Mouse (Mus musculus) MEL-GATA-1-ER (cell line): ENCODE measurements around the gene Kcnmb3.
"Not testable (repeated sequence)": the region's sequence is repeated elsewhere in the genome, so short reads cannot be mapped to it uniquely, and the experiment has no call there.

Source experiments
- DNase-seq: peaks from one replicate; pipeline ENCODE4 v3.0.0-alpha.2; 2012; ENCODE audit warnings: low read depth; ENCODE audit errors: extremely low read depth

Gene Kcnmb3

DNA sequence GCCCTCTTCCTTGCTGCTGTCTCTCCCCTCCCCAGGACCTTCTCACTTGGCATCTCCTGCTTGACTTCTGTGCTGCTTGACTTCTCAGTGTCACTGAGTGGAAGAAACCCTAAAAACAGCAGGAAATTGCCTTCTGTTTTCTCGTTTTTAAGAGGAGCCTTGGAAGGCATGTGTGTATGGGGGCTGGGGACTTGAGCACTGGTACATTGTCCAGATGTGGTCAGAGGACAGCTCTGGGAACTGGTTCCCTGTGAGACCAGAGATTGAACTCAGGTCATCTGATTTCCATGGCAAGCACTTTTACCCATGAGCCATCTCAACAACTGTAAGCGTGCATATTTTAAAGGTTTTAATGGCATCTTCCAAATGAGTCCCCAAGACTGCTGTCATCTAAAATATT lies 58.0 kb downstream of the Kcnmb3 start:
- no peak for DNase-seq

DNA sequence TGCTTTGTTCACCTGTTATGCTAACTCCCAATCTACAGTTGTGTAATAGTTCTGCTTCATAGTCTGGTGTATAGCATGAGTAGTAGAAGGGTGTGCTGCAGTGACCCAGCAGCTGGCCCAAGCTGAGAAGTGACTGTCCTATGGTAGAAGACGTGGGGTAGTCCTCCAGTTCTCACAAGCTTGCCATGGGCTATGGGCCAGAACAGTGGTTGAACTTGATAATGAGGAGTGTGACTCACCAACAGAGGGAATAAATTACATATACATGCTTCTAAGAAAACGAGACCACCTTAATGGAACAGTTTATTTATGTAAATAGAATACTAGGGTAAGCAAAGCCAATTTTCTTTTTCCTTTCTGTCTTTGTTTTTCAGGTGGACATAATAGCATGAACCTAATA lies 61.6 kb downstream of the Kcnmb3 start:
- no peak for DNase-seq

DNA sequence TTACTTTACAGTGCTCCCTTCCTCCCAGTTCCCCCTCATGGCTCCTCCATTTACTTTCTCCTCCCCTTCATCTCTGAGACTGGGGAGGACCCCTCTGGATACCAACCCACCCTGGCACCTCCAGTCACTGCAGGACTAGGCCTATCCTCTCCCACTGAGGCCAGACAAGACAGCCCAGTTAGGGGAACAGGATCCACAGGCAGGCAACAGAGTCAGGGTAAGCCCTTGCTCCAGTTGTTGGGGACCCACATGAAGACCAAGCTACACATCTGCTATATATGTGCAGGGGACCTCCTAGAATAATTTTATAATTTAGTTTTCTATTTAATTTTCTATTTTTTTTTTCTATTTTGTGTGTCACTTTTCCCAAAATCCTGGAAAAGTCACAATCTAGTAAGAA lies 62.7 kb downstream of the Kcnmb3 start:
- DNase-seq, result not testable (repeated sequence)

DNA sequence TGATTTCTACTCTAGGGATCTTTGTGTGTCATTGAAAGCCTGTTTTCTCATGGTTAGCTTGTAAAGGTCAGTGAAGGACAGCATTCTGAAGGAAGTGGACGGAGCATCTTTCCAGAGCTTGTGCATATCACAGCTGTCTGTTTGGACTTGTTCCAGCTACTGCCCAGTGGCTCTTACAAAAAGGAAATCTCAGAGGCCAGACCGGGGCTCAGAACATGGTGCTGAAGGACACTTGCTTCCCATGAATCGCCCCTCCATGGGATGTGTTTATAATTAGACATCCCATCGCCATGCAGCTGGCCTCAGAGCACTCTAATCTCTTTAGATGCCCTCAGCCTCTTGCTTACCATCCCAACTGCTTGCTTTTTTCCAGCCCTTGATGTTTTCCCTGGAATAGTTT lies 63.1 kb downstream of the Kcnmb3 start:
- no peak for DNase-seq

DNA sequence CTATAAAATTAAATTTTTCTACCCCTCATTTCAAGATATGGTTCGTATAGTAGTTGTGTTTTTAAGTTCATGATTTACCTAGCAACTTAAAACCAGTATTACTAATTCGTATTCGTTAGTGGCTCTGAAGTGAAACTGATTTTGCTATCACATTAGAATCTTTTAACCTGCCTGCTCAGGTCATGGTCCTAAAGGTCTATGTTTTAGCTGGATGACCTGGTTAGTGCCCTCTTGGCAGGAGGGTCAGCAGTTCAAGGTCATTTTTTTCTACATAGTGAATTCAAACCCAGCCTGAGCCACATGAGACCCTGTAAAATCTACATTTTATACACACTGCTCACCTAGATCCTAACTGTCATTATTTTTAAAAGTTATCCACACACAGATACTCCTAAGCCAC lies 63.7 kb downstream of the Kcnmb3 start:
- DNase-seq, result no peak

DNA sequence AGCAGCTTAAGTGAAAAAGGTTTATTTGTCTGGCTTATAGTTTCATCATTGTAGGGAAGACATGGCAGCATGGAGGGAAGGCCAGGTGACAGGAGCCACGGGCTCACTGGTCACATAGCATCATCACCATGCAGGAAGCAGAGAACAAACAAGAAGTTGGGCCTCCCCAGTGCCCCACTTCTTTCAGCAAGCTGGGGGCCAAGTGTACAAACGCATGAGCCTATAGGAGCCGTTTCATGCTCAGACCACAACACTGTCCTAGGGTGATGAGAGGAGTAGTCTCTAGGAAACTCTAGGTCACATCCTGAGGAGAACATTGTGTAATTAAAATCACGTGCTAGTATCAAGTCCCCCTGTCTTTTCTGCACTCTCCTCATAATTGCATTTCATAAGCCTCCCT lies 64.3 kb downstream of the Kcnmb3 start:
- no peak for DNase-seq
